Mouse (Mus musculus) T-helper 17 cell (primary cell): ENCODE results near the gene Scg2.

Experiments
- in situ Hi-C, 2 experiments: fragments of 300-600 bp; cut with MboI, MseI; formaldehyde crosslinking; loops; 1 replicate in 1 of 2; 2 replicates in 1 of 2; pipeline ENCODE4 v1.15.1; 2025; ENCODE audit warnings: high pct_unique_total_duplicates in 2 of 2

The Scg2 gene

DNA sequence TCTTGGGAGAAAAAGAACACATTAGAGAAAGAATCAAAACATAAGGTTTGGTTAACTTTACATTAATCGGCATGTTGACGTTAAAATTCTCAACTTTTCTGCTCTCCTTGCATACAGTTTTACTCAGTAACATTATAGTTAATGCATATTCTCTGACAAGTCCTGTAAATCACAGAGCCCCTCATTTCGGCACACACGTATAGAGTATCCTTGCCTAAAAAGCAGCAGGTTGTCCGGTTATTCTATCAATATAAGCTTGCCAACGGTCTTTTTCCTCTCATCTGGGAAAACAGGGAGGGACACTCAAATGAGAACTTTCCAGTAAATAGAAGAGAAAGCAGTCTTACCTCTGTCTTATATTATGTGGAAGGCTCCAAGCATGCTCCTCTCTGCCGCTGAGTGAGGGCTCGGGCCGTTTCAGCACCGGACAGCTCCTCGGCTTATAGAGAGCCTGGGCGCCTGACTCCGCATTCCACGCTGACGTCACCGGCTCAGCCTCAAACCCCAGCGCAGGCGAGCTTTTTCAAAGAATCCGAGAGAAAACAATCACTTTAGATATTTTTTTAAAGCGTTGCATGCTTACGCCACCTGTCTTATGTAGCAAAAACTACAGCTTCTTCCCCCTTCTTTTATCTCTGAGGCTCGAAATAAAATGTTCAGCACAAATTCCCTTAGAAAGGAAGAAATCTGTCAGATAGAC is at the start of gene Scg2:
Scg2 (minus strand) TSS at position 512 of the 700 bp plus-strand sequence.
- in situ Hi-C loops: no loop called here

DNA sequence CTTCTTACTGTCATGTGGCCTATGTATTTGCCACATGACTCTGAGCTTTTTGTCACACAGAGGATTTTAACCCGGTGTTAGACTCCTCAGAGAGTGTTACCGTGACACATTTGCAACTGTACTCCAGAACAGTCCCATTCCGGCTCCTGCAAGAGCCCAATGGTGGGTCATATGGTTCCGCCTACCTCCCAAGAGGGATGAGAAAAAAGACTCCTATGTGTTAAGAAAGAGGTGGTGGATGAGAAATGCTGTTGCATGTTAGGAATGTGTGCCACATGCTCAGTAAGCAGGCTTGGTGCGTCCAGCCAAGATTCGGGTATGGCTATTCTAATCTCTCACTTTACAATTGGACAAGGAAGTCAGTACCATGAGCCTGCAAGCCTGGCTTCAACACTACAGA is 45.6 kb upstream of the Scg2 start:
- in situ Hi-C loops: no loop called here

DNA sequence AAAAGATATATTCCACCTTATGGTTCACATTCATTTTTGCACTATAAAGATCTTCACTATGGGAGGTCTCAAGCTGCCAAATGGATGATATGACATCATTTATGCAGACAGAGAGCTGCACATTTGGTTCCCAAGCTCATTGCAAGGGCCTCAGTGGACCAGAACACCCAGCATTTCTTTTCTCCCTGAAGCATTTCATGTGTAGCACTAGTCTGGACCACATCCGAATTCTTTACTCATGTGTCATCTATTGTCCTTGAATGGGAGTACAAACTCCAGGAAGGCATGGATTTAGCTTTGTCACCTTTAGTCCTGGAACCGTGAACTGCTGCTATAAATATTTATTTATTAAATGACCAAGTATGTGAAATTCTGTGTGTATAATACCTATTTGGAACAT is 30.9 kb upstream of the Scg2 start:
- in situ Hi-C loops: no loop called here

DNA sequence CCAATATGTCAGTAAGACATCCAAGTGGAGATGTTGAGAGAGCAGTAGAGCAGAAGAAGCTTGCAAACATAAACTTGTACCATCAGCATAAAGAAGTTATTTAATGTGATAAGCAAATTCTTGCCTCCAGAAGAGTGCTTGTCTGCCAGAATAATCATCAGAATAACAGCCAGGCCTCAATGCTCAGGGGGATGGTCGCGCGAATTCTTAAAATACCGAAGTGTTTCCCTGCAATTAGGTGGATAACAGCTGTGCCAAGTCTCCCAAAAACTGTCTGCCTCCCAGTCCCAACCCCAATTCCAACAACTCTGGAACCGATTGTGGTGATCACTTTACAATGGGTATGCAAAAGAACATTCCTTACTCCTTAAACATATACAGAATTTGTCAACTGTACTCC is 30.0 kb upstream of the Scg2 start:
- in situ Hi-C loops: no loop called here

DNA sequence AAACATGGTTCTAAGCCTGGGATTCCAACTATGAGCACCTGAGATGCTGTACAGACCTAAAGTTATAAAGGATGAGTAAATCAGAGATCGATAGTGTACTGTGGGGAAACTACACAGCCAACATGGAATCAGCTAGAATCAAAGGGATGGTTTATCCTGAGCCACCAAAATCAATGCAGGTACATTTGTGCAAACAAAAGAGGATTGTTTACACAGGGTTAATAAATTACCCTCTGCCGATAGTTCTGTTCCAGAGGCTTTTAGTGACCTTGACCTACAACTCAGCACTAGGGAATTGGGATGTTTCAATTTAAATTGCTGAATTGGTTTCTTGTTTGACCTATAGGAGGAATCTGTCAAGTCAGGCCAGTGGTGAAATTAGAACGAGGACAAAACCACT is 26.7 kb upstream of the Scg2 start:
- in situ Hi-C loops: no loop called here

DNA sequence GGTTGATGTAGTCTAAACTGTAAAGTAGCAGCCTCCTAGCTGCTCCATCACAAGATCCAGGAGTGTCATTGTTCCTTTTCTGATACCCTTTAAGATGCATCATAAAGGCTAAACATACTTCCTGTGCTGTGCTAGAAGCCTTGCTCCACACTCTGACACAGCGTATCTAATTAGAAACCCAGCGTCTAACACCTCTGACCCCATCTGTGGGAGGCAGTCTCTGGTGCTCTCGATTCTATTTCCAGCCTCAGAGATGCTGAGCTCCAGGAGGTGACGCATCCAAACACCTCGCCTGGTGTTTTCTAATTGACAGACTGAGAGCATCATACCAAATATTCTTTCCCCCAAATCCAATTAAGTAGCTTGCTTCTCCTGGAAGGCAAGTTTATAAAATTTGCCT is 18.6 kb upstream of the Scg2 start:
- in situ Hi-C loops: no loop called here

DNA sequence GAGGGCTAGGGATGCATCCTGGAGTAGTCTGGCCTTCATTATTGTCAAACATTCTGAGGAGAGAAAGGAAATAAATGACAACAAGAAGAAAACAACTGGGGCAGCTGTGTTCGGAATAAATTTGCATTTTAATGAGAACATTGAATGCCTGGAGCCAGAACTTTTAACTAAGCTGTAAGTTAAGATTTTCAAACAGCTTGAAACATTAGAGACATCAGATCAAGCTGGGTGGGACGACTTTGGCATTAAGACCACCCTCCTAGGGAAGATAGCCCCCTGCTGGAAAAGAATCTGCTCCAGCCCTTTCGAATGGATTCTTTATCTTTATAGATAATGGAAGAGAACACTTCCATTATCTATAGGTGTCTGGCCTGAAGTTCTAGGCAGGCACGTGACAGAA is 14.2 kb upstream of the Scg2 start:
- in situ Hi-C loops: no loop called here

DNA sequence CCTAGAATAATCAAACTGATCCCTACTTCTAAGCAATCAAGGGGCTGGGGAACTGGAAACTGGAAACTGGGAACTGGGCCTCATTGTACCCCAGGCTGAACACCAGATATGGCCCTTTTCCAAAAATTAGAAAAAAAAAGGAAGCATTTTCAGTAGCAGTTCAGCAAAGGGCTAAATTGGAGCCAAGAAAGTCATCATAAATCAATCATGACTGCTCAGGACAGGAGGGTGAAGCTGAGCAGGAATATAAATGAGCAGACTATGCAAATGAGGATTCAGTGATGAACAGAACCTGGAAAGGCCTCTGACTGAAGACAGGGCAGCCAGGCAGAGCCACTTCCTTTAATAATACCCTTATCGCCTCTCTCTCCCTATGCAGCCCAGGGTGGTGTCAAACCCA is 12.4 kb upstream of the Scg2 start:
- in situ Hi-C loops: no loop called here

DNA sequence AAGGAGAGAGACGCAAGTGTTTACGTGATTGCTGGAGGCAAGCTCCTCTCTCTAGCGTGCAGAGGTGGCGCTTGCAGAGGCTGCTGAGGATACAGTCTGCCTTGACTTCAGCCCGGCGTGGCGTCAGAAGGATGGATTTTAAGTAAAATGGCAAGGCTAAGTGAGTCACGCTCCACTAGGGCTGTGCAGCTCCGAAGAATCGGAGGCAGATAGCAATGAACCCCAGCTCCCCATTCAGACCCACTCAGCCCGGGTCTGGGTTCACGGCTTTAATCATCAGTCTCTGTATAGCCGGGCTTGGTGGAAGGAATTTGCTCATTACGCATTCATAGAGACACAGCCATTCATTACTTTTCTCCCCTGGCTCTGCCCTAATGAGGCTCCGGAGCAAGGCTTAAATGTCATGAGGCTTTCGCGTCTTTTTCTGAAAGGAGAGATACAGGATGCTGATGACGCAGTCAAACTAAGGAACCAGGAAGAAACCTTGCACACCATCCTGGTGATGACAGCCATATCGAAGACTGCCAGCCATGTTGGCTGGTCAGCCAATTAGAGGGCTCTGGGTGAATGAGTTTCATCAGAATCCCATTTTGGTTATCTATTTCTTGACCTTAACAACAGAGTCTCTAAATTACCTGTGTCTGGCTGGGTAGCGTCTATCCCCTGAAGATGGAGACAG is 10.6 kb upstream of the Scg2 start:
- in situ Hi-C loops: no loop called here

DNA sequence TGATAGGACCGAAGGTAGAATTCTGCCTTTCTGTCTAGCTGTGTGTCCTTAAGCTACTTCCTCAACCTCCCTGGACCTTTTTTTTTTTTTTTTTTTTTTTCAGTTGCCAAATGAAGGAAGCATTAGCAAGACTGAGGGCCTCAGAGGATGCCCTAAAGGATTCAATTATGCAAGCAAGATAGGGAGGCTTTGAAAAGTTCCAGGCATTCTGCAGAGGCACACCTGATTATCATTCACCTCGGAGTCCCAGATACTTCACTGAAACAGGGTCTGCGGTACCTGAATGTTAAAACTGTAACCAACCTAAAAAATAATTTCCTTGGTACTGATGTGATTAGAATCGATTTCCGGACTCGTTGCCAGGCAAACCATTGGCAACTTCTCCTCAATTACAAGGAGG is 10.0 kb upstream of the Scg2 start:
- in situ Hi-C loops: no loop called here

DNA sequence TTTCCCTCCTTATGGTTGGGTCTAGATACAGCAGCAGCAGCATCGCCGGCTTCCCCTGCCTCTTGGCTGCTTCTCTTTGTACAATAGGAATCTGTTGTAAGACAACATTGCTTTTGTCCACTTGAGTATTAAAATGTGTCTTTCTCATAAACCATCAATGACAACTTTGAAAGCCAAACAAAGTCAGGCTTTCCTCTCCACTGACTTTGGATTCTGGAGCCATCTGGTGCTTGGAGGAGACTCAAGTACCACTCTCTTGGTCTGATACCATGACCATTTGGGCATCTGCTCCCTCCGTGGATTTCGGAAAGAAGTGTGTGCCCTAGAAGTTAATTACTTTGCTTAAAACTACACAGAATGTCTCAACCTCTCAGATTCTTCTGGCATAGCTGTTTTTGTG is 5.7 kb upstream of the Scg2 start:
- in situ Hi-C loops: no loop called here

DNA sequence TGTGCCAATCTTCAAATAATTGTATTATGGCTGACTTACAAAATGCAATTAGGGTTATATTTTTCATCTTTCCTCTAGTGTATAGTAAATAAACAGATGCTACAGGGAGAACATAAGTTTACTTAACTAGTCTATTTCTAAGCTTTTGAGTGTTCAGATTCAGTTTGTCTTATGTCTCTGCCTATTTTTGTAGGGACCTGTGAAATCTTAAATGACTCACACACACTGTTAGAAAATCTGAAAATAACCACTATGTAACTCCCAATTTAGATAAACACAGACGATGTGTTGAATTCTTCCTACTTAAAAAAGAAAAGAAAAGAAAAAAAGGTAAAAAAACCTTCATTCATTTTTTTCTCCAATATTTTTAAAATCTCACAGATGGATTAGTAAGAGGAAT is 2.2 kb downstream of the Scg2 start:
- in situ Hi-C loops: no loop called here

DNA sequence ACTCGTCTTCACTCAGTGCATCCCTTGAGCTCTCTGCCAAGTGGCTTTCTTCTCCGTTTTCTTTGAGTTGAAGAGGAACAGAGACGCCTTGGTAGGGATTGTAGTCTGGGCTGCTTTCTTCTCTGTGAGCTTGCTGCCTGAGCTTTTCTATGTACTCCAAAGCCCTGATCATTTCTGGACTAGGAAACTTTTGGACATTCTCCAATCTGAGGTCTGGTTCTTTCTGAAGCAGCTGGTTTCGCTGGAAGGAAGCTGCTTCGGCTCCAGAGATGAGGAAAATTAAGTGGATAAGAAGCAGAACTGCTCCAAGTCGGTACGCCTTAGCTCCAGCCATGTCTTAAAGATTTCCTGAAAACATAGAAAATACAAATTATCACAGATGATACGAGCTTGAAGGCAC is 3.2 kb downstream of the Scg2 start:
- in situ Hi-C loops: no loop called here

DNA sequence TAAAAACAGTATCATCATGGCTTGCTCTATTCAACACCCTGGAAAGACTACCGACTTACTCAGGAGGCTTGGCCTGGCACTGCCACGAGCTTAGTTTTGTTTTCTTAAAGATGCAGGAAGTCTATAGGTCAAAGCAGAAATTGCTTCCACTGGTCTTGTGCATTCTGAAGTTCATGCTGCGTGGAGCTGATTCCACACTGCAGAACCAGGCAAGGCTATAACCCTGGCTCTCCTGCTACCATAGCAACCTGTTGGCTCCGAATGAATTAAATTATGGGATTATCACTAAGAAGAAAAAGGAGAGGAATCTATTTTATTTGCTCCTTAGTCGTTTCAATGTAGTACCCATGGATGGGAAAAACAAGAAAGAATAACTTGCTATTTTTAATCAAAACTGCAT is 10.9 kb downstream of the Scg2 start:
- in situ Hi-C loops: no loop called here

DNA sequence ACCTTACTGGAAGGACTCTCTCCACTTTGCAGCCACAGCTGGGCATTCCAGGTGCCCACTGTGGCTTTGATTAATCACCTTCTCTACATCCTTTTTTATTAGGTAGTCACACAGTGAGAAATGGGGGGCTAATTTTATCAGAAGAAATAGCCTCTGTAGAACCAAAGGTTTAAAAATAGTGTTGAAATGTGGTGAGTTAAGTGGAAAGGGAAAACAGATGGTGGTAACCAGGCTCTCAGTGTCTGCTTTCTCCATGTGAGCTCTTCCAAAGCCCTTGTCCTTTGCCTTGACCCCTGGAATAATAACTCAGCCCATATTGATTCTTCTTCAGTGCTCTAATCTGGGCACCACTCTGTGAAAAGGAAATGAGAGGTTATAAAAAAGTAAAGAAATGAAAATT is 24.4 kb downstream of the Scg2 start:
- in situ Hi-C loops: loop anchor here in 1 of 2 experiments (25.0 kb wide), 1 partner anchor 397 kb away; no protein-coding TSS in a partner anchor

DNA sequence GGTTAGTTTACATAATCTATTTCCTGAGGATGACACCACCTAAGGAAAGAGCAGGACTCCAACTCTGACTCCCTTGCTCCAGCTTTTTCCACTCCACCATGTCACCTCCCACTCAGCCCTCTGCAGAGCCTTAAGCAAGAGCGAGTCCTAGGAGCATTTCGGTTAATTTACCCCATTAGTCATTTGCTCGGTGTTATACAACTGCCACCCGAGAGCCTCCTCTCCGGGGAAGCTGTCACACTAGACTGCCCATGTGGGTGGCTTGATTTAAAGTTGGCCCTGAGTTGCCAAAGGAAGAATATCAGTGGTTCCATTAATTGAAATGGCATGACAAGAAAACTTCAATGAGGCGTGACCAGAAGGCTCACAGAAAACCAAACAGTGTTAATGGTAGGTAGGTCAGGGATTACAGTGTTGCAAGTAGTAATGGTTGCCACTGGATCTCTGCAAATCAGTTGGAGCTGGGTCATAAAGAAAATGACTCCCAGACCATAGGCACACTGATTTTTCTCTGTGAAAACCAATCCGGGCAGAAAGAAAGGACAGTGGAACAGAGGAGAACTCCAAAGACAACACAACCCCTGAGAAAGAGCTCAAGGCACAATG is 33.5 kb downstream of the Scg2 start:
- in situ Hi-C loops: loop anchor here in 1 of 2 experiments (25.0 kb wide), 1 partner anchor 406 kb away; no protein-coding TSS in a partner anchor

DNA sequence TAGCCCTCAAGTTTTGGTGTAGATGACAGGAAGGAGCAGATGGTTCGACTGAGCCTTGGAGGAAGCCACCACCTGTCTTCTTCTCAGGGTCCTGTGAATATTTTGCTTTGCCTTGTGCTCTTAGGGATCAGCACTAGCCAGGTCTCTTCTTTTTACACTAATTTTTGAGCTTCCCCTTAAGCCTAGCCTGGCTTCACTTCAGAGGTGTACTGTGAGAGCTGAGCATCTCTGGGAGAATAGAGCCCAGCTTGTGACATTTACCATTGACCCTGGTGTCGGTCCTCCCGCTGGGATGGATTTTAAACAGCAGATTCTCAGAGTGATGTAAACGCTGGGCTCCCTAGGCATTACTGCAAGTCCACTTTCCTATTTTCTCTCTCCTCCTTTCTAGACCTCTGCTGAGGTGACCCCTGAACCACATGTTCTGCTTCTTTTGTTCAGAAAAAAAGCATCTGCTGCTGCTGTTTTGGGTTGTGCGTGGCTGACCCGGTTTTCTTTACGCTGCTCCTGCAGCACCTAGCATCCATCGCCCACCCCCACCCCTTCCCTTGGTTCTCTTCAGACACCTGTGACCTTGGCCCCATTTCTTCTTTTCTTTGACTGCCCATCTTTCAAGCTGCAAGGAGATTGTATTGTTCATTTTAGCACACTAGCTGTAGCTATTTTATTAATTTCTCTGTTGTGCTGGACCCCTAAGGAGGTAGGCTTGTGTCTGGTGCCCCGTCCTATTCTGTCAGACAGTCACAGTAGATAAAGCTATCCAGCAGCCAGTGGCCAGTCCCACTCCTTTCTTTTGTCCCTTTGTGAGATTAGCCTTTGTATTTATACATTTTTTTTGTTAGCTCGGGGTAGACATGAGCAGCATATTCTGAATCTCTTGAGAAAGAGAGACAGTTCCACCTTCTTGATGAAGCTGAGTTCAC is 38.6 kb downstream of the Scg2 start:
- in situ Hi-C loops: loop anchor here in 1 of 2 experiments (25.0 kb wide), 1 partner anchor 411 kb away; no protein-coding TSS in a partner anchor

DNA sequence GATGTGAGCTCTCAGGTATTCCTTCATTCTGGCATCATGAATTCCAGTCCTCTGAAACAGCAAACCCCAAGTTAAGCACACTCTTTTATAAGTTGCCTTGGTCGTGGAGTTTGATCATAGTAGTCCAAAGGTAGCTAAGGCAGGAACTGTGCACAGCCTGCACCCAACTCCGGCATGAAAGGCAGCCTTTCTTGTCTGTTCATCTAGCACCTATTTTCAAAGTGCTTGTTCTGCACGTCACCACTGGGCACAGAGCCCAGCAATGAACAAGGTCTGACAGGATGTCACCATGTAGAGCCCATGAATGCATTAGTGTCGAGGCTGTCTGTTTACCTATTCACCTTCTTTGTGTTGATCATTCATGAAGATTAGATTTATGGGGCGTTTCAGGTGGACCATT is 39.6 kb downstream of the Scg2 start:
- in situ Hi-C loops: loop anchor here in 1 of 2 experiments (25.0 kb wide), 1 partner anchor 412 kb away; no protein-coding TSS in a partner anchor
